Mouse (Mus musculus) stomach, postnatal 0 days (tissue): ENCODE results near the gene Tmem176b. TPM values are rescaled to one million over a fixed set of nuclear protein-coding genes. Genes with fewer than 3 reads are reported as not detected.

Experiments
- ATAC-seq: fragments of 200-750 bp; cut with Nextera tagmentation; 2 replicates; pipeline ENCODE4 v1.8.0; 2017; ENCODE audit not compliant: low FRiP score, low TSS enrichment
- DNase-seq: peaks from one replicate; pipeline ENCODE4 v3.0.0-alpha.2; 2016; ENCODE audit warnings: low spot score
- H3K27ac ChIP-seq: fragments of 300-500 bp; sonication (generic); replicated peaks from 2 replicates; pipeline ENCODE4 v1.5.1; 2014; ENCODE audit warnings: mild to moderate bottlenecking, control low read depth
- H3K27me3 ChIP-seq: fragments of 300-500 bp; sonication (generic); 2 replicates; pipeline ENCODE4 v1.6.1; 2014; ENCODE audit warnings: low read length; ENCODE audit not compliant: control insufficient read depth, insufficient read depth
- H3K36me3 ChIP-seq: fragments of 300-500 bp; sonication (generic); 2 replicates; pipeline ENCODE4 v1.6.1; 2014; ENCODE audit warnings: low read length, mixed read lengths; ENCODE audit not compliant: control insufficient read depth, insufficient read depth
- H3K4me1 ChIP-seq: fragments of 300-500 bp; sonication (generic); replicated peaks from 2 replicates; pipeline ENCODE4 v1.6.1; 2014; ENCODE audit warnings: antibody characterized with exemption; ENCODE audit not compliant: control insufficient read depth, insufficient read depth
- H3K4me2 ChIP-seq: fragments of 300-500 bp; sonication (generic); replicated peaks from 2 replicates; pipeline ENCODE4 v1.6.1; 2014; ENCODE audit warnings: low read depth, mild to moderate bottlenecking, control low read depth, moderate library complexity
- H3K4me3 ChIP-seq: fragments of 300-500 bp; sonication (generic); 2 replicates; pipeline ENCODE4 v1.5.1; 2014; ENCODE audit warnings: low read depth, low read length, control low read depth
- H3K9ac ChIP-seq: fragments of 300-500 bp; sonication (generic); 2 replicates; pipeline ENCODE4 v1.6.1; 2014; ENCODE audit warnings: mild to moderate bottlenecking, low read length, control low read depth, mixed read lengths
- H3K9me3 ChIP-seq: fragments of 300-500 bp; sonication (generic); 2 replicates; pipeline ENCODE4 v1.6.1; 2016; ENCODE audit warnings: low read length; ENCODE audit not compliant: control insufficient read depth
- CTCF ChIP-seq: IDR thresholded peaks from 2 replicates; pipeline ENCODE4 v1.5.1; 2016; ENCODE audit warnings: antibody characterized with exemption, low read depth, mild to moderate bottlenecking, moderate library complexity
- EP300 ChIP-seq: optimal IDR thresholded peaks from 2 replicates; pipeline ENCODE3; 2016; ENCODE audit warnings: antibody characterized with exemption
- WGBS: fragments of 180-500 bp; shearing (Covaris S2); extraction: QIAGEN DNeasy Blood & Tissue Kit; methylation state at CpG from one replicate; pipeline ENCODE4 v1.1.7; 2014; 5-methylcytosine and 5-hydroxymethylcytosine counted together
- polyA plus RNA-seq: library from polyadenylated mRNA; unstranded; fragments of >200 nt; fragmentation: Nextera tagmentation; extraction: Ambion mirVana; gene quantifications from 2 replicates; pipeline ENCODE4 v1.2.1, GENCODE M21; 2015

The Tmem176b gene
- polyA plus RNA-seq, 1 experiment from 2014 or later, result 254 TPM

- DNase-seq (no peak), ATAC-seq (no peak)
- H3K4me3 ChIP-seq, result no peak overlapping the region
- no peaks in the 10 kb centered on the region for H3K4me1 ChIP-seq
- TF ChIP-seq EP300, result no peak
- no peak for TF ChIP-seq CTCF
- H3K9me3 ChIP-seq, result no peaks in the 10 kb centered on the region
- H3K27ac ChIP-seq, result no peak overlapping the region
- no peak overlapping the region for H3K9ac ChIP-seq
- 68% methylated on average over 1 of the region's 1 CpGs for WGBS
- H3K4me2 ChIP-seq, result no peak overlapping the region
- no peaks in the 10 kb centered on the region for H3K27me3 ChIP-seq
- H3K36me3 ChIP-seq, result no peaks in the 10 kb centered on the region
Measured at GRCm38 (mm10) chr6:48801897-48802296, 39.4 kb downstream of the Tmem176b start.

- Histone ChIP-seq H3K27ac (no peak overlapping the region), H3K9me3 (no peaks in the 10 kb centered on the region), H3K36me3 (no peaks in the 10 kb centered on the region), H3K4me2 (no peak overlapping the region), H3K4me3 (no peak overlapping the region), H3K4me1 (no peaks in the 10 kb centered on the region), H3K9ac (no peak overlapping the region), H3K27me3 (no peaks in the 10 kb centered on the region)
- TF ChIP-seq EP300 (no peak), CTCF (no peak)
- DNase-seq, result no peak
- no peak for ATAC-seq
- WGBS, result 71% methylated on average over 2 of the region's 2 CpGs
Measured at GRCm38 (mm10) chr6:48787867-48788266, 53.4 kb downstream of the Tmem176b start.

- no peak overlapping the region for H3K4me2 ChIP-seq
- H3K27ac ChIP-seq, result peak overlapping the region; percentile 76
- H3K9ac ChIP-seq, result no peak overlapping the region
- no peak overlapping the region for H3K4me3 ChIP-seq
- TF ChIP-seq EP300, result peak; percentile 18
- TF ChIP-seq CTCF, result no peak
- H3K4me1 ChIP-seq, result no peaks in the 10 kb centered on the region
- no peaks in the 10 kb centered on the region for H3K36me3 ChIP-seq
- no peak for DNase-seq
- H3K9me3 ChIP-seq, result no peaks in the 10 kb centered on the region
- peak; percentile 61; the same call in 1 of the 2 replicates for ATAC-seq
- 40% methylated on average over 2 of the region's 2 CpGs for WGBS
- no peaks in the 10 kb centered on the region for H3K27me3 ChIP-seq
Measured at GRCm38 (mm10) chr6:48785601-48786000, 55.7 kb downstream of the Tmem176b start.

GRCm38 (mm10) chr6:48785189-48785588 lies 56.1 kb downstream of the Tmem176b start:
- peak; percentile 80 for ATAC-seq
- no peak for DNase-seq
- 35% methylated on average over 1 of the region's 1 CpGs for WGBS

GRCm38 (mm10) chr6:48784406-48784805 lies 56.9 kb downstream of the Tmem176b start:
- Histone ChIP-seq H3K9me3 (no peaks in the 10 kb centered on the region), H3K4me1 (no peaks in the 10 kb centered on the region), H3K27ac (peak overlapping the region; percentile 82), H3K9ac (no peak overlapping the region), H3K4me3 (no peak overlapping the region), H3K4me2 (no peak overlapping the region), H3K27me3 (no peaks in the 10 kb centered on the region), H3K36me3 (no peaks in the 10 kb centered on the region)
- 65% methylated on average over 1 of the region's 1 CpGs for WGBS
- ATAC-seq (no peak), DNase-seq (no peak)
- TF ChIP-seq EP300, result no peak
- no peak for TF ChIP-seq CTCF

More at GRCm38 (mm10) chr6:48785189-48785588, 56.1 kb downstream of the Tmem176b start:
- TF ChIP-seq CTCF (no peak), EP300 (peak; percentile 53)
- H3K4me3 ChIP-seq, result no peak overlapping the region
- no peaks in the 10 kb centered on the region for H3K4me1 ChIP-seq
- H3K4me2 ChIP-seq, result no peak overlapping the region
- no peak overlapping the region for H3K9ac ChIP-seq
- H3K36me3 ChIP-seq, result no peaks in the 10 kb centered on the region
- H3K27ac ChIP-seq, result peak overlapping the region; percentile 82
- H3K9me3 ChIP-seq, result no peaks in the 10 kb centered on the region
- no peaks in the 10 kb centered on the region for H3K27me3 ChIP-seq

Other genes starting within 250 kb of the Tmem176b start
- 11.6 and 12.9 TPM in 2 replicates for gene Repin1, start 247.6 kb downstream of the Tmem176b start, polyA plus RNA-seq
- gene Gm44965, start 247.6 kb downstream of the Tmem176b start, polyA plus RNA-seq, result not detected in 2 replicates
- 2.2 and 2.8 TPM in 2 replicates for gene Zfp775, start 239.4 kb downstream of the Tmem176b start, polyA plus RNA-seq
- gene AI854703, start 214.7 kb downstream of the Tmem176b start, polyA plus RNA-seq, result 0.76 TPM in 2 replicates
- gene Gimap8, start 194.3 kb downstream of the Tmem176b start, polyA plus RNA-seq, result 0.74 and 0.93 TPM in 2 replicates
- gene Gimap9, start 165.4 kb downstream of the Tmem176b start, polyA plus RNA-seq, result 3.2 and 3.5 TPM in 2 replicates
- gene Gimap4, start 156.9 kb downstream of the Tmem176b start, polyA plus RNA-seq, result 8.0 and 8.5 TPM in 2 replicates
- 11.3 and 13.0 TPM in 2 replicates for gene Gimap6, start 133.3 kb downstream of the Tmem176b start, polyA plus RNA-seq
- gene Gm28053, start 122.9 kb downstream of the Tmem176b start, polyA plus RNA-seq, result 0.59 TPM in 1 of 2 replicates, not detected in the other
- not detected in 2 replicates for gene Gimap7, start 122.9 kb downstream of the Tmem176b start, polyA plus RNA-seq
- 7.2 and 7.8 TPM in 2 replicates for gene Gimap1, start 102.4 kb downstream of the Tmem176b start, polyA plus RNA-seq
- 5.4 and 6.1 TPM in 2 replicates for gene Gimap5, start 95.3 kb downstream of the Tmem176b start, polyA plus RNA-seq
- 0.07 and 0.10 TPM in 2 replicates for gene Gimap3, start 70.6 kb downstream of the Tmem176b start, polyA plus RNA-seq
- 131 and 134 TPM in 2 replicates for gene Tmem176a, start 577 bp downstream of the Tmem176b start, polyA plus RNA-seq
- gene Aoc1, start 31.4 kb upstream of the Tmem176b start, polyA plus RNA-seq, result not detected in 2 replicates
- gene 1600015I10Rik, start 88.4 kb upstream of the Tmem176b start, polyA plus RNA-seq, result not detected in 2 replicates
- gene Doxl2, start 133.5 kb upstream of the Tmem176b start, polyA plus RNA-seq, result not detected in 2 replicates
- gene Svs1, start 145.4 kb upstream of the Tmem176b start, polyA plus RNA-seq, result not detected in 2 replicates
- gene Gpnmb, start 195.1 kb upstream of the Tmem176b start, polyA plus RNA-seq, result 2.1 and 3.9 TPM in 2 replicates
- gene Malsu1, start 232.3 kb upstream of the Tmem176b start, polyA plus RNA-seq, result 76.6 and 87.6 TPM in 2 replicates